Mouse (Mus musculus) hindbrain, postnatal 0 days (tissue): ENCODE measurements at regions not wholly inside any gene's neighbourhood (a gene's known extent, or its start where the extent isn't known, plus 50 kb on each side); places are given as distances from the start of the nearest gene placed in this dataset.

ENCODE experiments used
- ATAC-seq: fragments of 200-750 bp; cut with Nextera tagmentation; 2 replicates; pipeline ENCODE4 v1.8.0; 2017; ENCODE audit warnings: mild to moderate bottlenecking, moderate TSS enrichment, moderate library complexity
- DNase-seq: peaks from one replicate; pipeline ENCODE4 v3.0.0-alpha.2; 2015; ENCODE audit warnings: low spot score
- H3K27ac ChIP-seq: fragments of 300-500 bp; sonication (generic); 2 replicates; pipeline ENCODE4 v1.5.1; 2014; ENCODE audit warnings: mild to moderate bottlenecking
- H3K27me3 ChIP-seq: fragments of 300-500 bp; sonication (generic); 2 replicates; pipeline ENCODE4 v1.6.1; 2014; ENCODE audit warnings: low read length, mixed read lengths; ENCODE audit not compliant: insufficient read depth
- H3K36me3 ChIP-seq: fragments of 300-500 bp; sonication (generic); 2 replicates; pipeline ENCODE4 v1.6.1; 2014; ENCODE audit warnings: low read length, mixed read lengths; ENCODE audit not compliant: insufficient read depth
- H3K4me1 ChIP-seq: fragments of 300-500 bp; sonication (generic); 2 replicates; pipeline ENCODE4 v1.6.1; 2014; ENCODE audit warnings: antibody characterized with exemption, low read length, mixed read lengths; ENCODE audit not compliant: insufficient read depth
- H3K4me2 ChIP-seq: fragments of 300-500 bp; sonication (generic); 2 replicates; pipeline ENCODE4 v1.6.1; 2014; ENCODE audit warnings: low read depth, mild to moderate bottlenecking, low read length, moderate library complexity, mixed read lengths
- H3K4me3 ChIP-seq: fragments of 300-500 bp; sonication (generic); 2 replicates; pipeline ENCODE4 v1.5.1; 2014; ENCODE audit warnings: low read length
- H3K9ac ChIP-seq: fragments of 300-500 bp; sonication (generic); replicated peaks from 2 replicates; pipeline ENCODE4 v1.6.1; 2014; ENCODE audit warnings: mild to moderate bottlenecking, low read length, moderate library complexity, mixed read lengths
- H3K9me3 ChIP-seq: fragments of 300-500 bp; sonication (generic); 2 replicates; pipeline ENCODE4 v1.6.1; 2016; ENCODE audit warnings: low read length, mixed read lengths
- CTCF ChIP-seq: IDR thresholded peaks from 2 replicates; pipeline ENCODE4 v1.5.1; 2016; ENCODE audit warnings: antibody characterized with exemption, control low read depth, low read depth
- WGBS: fragments of 180-500 bp; shearing (Covaris S2); extraction: QIAGEN DNeasy Blood & Tissue Kit; methylation state at CpG from one replicate; pipeline ENCODE4 v1.1.7; 2014; 5-methylcytosine and 5-hydroxymethylcytosine counted together

GRCm38 (mm10) chr2:108231054-108231453 is 940.6 kb downstream of the Kcna4 start:
- TF ChIP-seq CTCF: no peak
- ATAC-seq (no peak), DNase-seq (no peak)
- Histone ChIP-seq H3K4me3 (no peak overlapping the region), H3K9ac (no peak overlapping the region), H3K9me3 (no peaks in the 10 kb centered on the region), H3K4me2 (no peak overlapping the region), H3K27me3 (no peaks in the 10 kb centered on the region), H3K27ac (no peak overlapping the region), H3K4me1 (no peaks in the 10 kb centered on the region), H3K36me3 (no peaks in the 10 kb centered on the region)
- WGBS: 82% methylated on average over 4 of the region's 4 CpGs

GRCm38 (mm10) chr2:108231924-108232323 is 941.5 kb downstream of the Kcna4 start:
- no peak for TF ChIP-seq CTCF
- no peaks in the 10 kb centered on the region for H3K4me1 ChIP-seq
- H3K4me2 ChIP-seq: no peak overlapping the region
- no peaks in the 10 kb centered on the region for H3K9me3 ChIP-seq
- ATAC-seq (no peak), DNase-seq (peak; percentile 10)
- H3K27me3 ChIP-seq: no peaks in the 10 kb centered on the region
- H3K27ac ChIP-seq: no peak overlapping the region
- WGBS: 53% methylated on average over 7 of the region's 7 CpGs
- no peak overlapping the region for H3K4me3 ChIP-seq
- no peaks in the 10 kb centered on the region for H3K36me3 ChIP-seq
- H3K9ac ChIP-seq: no peak overlapping the region

GRCm38 (mm10) chr2:108236286-108236988 is 946.0 kb downstream of the Kcna4 start:
- ATAC-seq (no peak), DNase-seq (no peak)
- WGBS: 68% methylated on average over 9 of the region's 9 CpGs
- Histone ChIP-seq H3K27me3 (no peaks in the 10 kb centered on the region), H3K4me3 (no peak overlapping the region), H3K9ac (no peak overlapping the region), H3K9me3 (no peaks in the 10 kb centered on the region), H3K36me3 (no peaks in the 10 kb centered on the region), H3K4me2 (no peak overlapping the region), H3K27ac (no peak overlapping the region), H3K4me1 (no peaks in the 10 kb centered on the region)
- no peak for TF ChIP-seq CTCF
